Mouse (Mus musculus): Measurements from ENCODE around the gene Cisd1. TPM values are rescaled to one million over a fixed set of nuclear protein-coding genes. Genes with fewer than 3 reads are reported as not detected.
A peak's percentile ranks its signal among the peaks of the same experiment; 100 is the strongest.

Cisd1 gene
- polyA plus RNA-seq, 1 experiment, result 178 TPM

DNA sequence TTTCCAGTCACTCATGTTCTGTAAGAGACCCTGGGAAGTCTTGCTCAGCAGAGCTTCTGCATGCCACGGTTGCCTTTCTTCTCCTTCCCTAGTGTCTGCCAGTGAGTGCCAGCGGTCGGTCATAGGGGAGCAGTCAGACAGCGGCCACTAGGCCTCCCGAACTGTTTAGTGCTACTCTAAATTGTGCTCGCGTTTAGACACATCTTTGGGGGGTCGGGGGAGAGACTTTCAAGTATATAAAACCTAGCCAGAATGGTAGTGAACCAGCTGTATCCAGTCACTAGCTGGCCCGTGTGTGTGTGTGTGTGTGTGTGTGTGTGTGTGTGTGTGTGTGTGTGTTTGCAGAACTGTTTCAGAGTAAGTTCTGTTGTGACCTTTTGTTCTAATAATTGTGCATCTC lies 9.1 kb upstream of the Cisd1 start:
- Histone ChIP-seq H3K4me1 (ENCODE audit: control insufficient read depth, insufficient read depth, low read length) (peaks cover 3% of the 10 kb centered on the region; the same call in 1 of the 2 replicates), H3K4me3 (ENCODE audit: insufficient read depth, low read length) (no peak overlapping the region), H3K27ac (ENCODE audit: insufficient read depth, low read length) (no peak overlapping the region)
- no peak for TF ChIP-seq POLR2A (IDR thresholded peaks at IDR 0.05; ENCODE audit: extremely low read depth, insufficient read depth, low read length)
- no peak for TF ChIP-seq CTCF (IDR thresholded peaks at IDR 0.05; ENCODE audit: extremely low read depth, insufficient read depth, low read length)

DNA sequence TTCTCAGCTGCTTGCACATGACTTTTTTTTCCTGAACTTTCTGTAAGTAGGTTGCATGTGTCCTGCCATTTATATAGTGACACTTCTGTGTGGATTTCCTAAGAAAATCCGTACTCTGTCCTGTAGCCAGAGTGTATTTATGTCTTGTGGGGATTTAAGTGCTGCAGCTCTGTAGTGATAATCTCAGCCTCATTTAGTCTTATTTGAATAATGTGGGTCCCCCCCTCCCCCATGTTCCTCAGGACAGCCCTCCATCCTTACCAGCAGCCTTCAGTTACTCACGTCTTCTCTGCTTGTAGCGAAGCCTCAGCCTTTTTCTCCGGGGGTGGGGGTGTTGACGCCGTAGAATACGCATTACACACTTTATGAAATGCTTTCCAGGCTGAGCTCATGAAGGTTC lies 6.5 kb upstream of the Cisd1 start:
- Histone ChIP-seq H3K4me1 (ENCODE audit: control insufficient read depth, insufficient read depth, low read length) (peaks cover 4% of the 10 kb centered on the region; the same call in 1 of the 2 replicates), H3K27ac (ENCODE audit: insufficient read depth, low read length) (no peak overlapping the region), H3K4me3 (ENCODE audit: insufficient read depth, low read length) (no peak overlapping the region)
- TF ChIP-seq POLR2A (IDR thresholded peaks at IDR 0.05; ENCODE audit: extremely low read depth, insufficient read depth, low read length) (no peak), CTCF (IDR thresholded peaks at IDR 0.05; ENCODE audit: extremely low read depth, insufficient read depth, low read length) (no peak)

DNA sequence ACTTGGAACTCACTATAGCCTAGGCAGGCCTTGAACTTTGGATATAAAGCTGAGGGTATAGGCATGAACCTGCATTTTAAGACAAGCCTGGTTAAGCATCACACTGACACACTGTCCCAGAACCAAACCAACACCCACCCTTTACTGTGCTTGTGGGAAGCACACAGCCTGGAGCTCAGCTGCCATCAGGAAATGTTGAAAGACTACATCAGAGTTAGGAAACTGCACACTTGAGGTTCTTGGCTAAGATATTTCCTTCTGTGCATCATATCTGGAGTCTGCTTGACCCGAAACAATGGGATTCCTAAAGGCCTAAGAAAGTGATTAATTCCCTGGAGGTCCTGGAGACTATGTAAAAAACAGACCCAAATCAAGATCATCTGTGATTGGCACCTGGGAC lies 4.5 kb upstream of the Cisd1 start:
- Histone ChIP-seq H3K4me3 (ENCODE audit: insufficient read depth, low read length) (peak overlapping the region; percentile 42; the same call in 1 of the 2 replicates), H3K27ac (ENCODE audit: insufficient read depth, low read length) (no peak overlapping the region), H3K4me1 (ENCODE audit: control insufficient read depth, insufficient read depth, low read length) (peaks cover 4% of the 10 kb centered on the region; the same call in 1 of the 2 replicates)
- TF ChIP-seq CTCF (IDR thresholded peaks at IDR 0.05; ENCODE audit: extremely low read depth, insufficient read depth, low read length), result no peak
- no peak for TF ChIP-seq POLR2A (IDR thresholded peaks at IDR 0.05; ENCODE audit: extremely low read depth, insufficient read depth, low read length)

DNA sequence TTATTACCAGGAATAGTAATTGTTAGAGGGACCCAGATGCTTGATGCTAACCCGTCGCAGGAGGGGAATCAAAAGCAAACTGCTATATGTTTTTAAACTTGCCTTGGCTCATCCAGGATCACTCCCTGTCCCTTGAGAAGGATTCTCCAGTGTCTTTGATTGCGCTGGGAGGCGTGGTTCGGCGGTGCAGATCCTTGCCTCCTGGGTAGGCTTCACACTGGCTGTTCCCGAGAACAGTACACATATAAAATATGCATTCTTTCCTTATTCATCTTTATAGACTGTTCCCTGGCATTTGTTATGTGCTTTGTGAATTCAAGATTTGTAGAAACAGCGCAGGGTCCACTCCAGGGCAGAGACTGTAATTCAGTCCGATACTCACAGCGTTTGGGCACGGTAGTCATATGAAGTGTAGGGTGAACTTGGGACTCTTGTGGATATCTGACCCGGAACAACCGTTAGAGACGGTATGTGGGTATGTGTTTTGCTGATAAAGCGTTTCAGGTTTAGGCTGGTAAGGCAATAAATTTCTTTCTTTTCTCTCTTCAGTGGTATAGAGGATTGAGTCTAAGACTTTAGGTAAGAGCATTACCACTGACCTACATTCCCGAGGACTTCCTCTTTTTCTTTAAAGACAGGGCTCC lies 4.0 kb upstream of the Cisd1 start:
- TF ChIP-seq CTCF (IDR thresholded peaks at IDR 0.05; ENCODE audit: extremely low read depth, insufficient read depth, low read length), result no peak
- Histone ChIP-seq H3K4me1 (ENCODE audit: control insufficient read depth, insufficient read depth, low read length) (peaks cover 5% of the 10 kb centered on the region; the same call in 1 of the 2 replicates), H3K4me3 (ENCODE audit: insufficient read depth, low read length) (peak overlapping the region; percentile 42), H3K27ac (ENCODE audit: insufficient read depth, low read length) (no peak overlapping the region)

DNA sequence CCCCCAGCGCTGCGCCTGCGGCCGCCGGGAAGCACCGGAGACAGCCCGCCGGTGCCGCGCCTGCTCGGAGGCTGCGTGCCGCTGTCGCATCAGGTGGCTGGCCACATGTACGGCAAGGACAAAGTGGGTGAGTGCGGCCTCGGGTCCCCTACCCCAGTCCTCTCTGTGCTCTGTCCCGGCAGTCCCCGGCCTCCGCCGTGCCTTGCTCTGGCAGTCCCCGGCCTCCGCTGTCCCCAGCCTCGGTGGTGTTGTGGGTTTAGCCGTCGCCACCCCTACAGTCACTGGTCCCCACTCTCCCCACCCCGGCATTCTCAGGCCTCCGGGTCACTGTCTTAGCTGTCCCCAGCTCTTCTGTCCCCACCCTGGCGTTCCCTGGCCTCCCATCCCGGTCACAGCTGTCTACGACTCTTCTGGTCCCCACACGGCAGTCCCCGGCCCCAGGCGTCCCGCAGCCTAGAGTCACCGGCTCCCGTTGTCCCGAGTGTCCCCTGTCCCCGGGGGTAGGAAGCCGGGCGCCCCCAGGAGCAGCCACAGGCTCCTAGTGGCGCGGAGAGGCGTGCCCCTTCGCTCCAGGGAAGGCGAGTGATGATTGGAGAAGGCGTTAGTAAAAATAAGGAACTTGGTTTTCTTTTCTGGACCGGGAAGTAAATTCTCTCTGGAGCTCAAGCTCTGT lies 3.3 kb upstream of the Cisd1 start:
- H3K4me1 ChIP-seq (ENCODE audit: control insufficient read depth, insufficient read depth, low read length), result peaks cover 5% of the 10 kb centered on the region; the same call in 1 of the 2 replicates
- TF ChIP-seq POLR2A (IDR thresholded peaks at IDR 0.05; ENCODE audit: extremely low read depth, insufficient read depth, low read length) (no peak), CTCF (IDR thresholded peaks at IDR 0.05; ENCODE audit: extremely low read depth, insufficient read depth, low read length) (no peak)
- H3K27ac ChIP-seq (ENCODE audit: insufficient read depth, low read length), result peak overlapping the region; percentile 39; the same call in 1 of the 2 replicates
- H3K4me3 ChIP-seq (ENCODE audit: insufficient read depth, low read length), result peak overlapping the region; percentile 42

- Histone ChIP-seq H3K27ac (ENCODE audit: insufficient read depth, low read length) (peak within 1 kb of the TSS; percentile 39; the same call in 1 of the 2 replicates), H3K4me1 (ENCODE audit: control insufficient read depth, insufficient read depth, low read length) (peaks cover 5% of the 10 kb centered on the region; the same call in 1 of the 2 replicates), H3K4me3 (ENCODE audit: insufficient read depth, low read length) (peak within 1 kb of the TSS; percentile 42)
- no peak for TF ChIP-seq CTCF (IDR thresholded peaks at IDR 0.05; ENCODE audit: extremely low read depth, insufficient read depth, low read length)
- peak; percentile 75 for TF ChIP-seq POLR2A (IDR thresholded peaks at IDR 0.05; ENCODE audit: extremely low read depth, insufficient read depth, low read length)
These were observed 2.8 kb upstream of the Cisd1 start, which contains the start of gene Ipmk for GRCm38 (mm10) chr10:71347509-71347949. TSS of gene Ipmk (plus strand) at chr10:71347763.

DNA sequence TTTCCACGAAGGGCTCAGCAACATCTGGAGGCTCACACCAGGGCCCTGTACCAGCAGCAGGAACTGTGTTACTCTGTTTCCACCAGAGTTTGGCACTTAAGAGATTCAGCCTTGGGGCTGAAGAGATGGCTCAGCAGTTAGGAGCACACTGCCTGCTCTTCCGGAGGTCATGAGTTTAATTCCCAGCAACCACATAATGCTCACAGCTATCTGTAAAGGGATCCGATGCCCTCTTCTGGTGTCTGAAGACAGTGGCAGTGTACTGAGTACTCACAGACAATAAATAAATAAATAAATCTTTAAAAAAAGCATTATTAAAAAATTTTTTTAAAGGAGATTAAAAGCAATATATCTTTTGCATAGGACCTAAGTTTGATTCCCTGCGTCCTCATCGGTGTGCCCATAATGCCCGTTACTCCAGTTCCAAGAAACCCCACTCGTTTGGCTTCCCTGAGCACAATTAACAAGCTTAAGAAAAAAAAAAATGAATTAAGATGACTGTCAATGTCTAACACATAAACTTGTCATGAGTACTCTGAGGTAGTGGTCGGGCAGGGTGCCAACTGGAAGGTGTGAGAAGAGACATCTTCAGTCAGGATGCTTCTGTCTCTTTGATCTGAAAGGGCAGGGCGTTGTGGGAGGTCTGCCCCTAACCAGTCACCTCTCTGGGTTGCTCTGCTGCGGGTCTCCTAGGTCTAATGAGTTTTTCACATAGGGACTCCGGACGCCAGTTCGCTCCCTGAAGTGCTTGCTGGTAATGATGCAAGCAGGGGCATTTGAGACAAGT lies 2.2 kb upstream of the Cisd1 start:
- Histone ChIP-seq H3K4me3 (ENCODE audit: insufficient read depth, low read length) (peak overlapping the region; percentile 42), H3K4me1 (ENCODE audit: control insufficient read depth, insufficient read depth, low read length) (peaks cover 7% of the 10 kb centered on the region; the same call in 1 of the 2 replicates), H3K27ac (ENCODE audit: insufficient read depth, low read length) (0 out of 2 replicates have a peak overlapping the region, but pooled peaks have one; percentile 1)
- TF ChIP-seq POLR2A (IDR thresholded peaks at IDR 0.05; ENCODE audit: extremely low read depth, insufficient read depth, low read length), result no peak
- TF ChIP-seq CTCF (IDR thresholded peaks at IDR 0.05; ENCODE audit: extremely low read depth, insufficient read depth, low read length), result no peak

GRCm38 (mm10) chr10:71346106-71346505 lies 1.4 kb upstream of the Cisd1 start:
- Histone ChIP-seq H3K27ac (ENCODE audit: insufficient read depth, low read length) (no peak overlapping the region), H3K4me1 (ENCODE audit: control insufficient read depth, insufficient read depth, low read length) (peaks cover 8% of the 10 kb centered on the region; the same call in 1 of the 2 replicates), H3K4me3 (ENCODE audit: insufficient read depth, low read length) (no peak overlapping the region)
- no peak for TF ChIP-seq POLR2A (IDR thresholded peaks at IDR 0.05; ENCODE audit: extremely low read depth, insufficient read depth, low read length)
- TF ChIP-seq CTCF (IDR thresholded peaks at IDR 0.05; ENCODE audit: extremely low read depth, insufficient read depth, low read length), result no peak

DNA sequence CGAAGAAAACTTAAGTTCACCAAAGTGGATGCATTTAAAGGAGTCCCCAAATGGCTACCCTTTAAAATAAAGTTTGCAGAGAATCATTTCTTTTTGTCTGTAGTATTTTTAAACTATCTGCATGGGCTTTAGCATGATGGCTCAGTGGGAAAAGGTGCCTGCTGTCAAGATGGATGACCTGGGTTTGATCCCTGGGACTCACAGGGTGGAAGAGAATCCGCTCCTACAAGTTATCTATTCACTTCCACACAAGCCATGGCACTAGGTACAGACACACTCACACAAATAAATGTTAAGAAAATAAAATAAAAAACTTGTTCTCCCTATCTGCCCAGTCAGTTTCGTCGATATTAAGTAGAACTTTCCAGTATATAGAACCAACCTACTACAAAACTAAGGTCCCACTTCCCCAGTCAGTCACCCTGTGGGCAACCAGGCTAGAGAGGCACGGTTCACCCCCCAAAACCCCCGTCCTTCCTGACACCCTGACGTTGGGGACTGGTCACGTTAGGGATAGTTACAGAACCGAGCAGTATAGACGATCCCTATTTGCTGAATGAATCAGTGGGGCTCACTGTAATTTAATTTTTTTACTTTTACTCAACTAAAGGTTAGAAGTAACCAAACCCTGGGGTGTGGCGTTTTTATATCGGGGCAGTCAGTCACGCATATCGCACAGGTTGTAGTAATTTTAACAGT lies 1.0 kb downstream of the Cisd1 start:
- no peak for TF ChIP-seq CTCF (IDR thresholded peaks at IDR 0.05; ENCODE audit: extremely low read depth, insufficient read depth, low read length)
- TF ChIP-seq POLR2A (IDR thresholded peaks at IDR 0.05; ENCODE audit: extremely low read depth, insufficient read depth, low read length), result no peak
- Histone ChIP-seq H3K27ac (ENCODE audit: insufficient read depth, low read length) (no peak overlapping the region), H3K4me3 (ENCODE audit: insufficient read depth, low read length) (peak overlapping the region; percentile 53), H3K4me1 (ENCODE audit: control insufficient read depth, insufficient read depth, low read length) (peaks cover 5% of the 10 kb centered on the region; the same call in 1 of the 2 replicates)

All from cortical plate, adult 2 months (tissue).